Mouse (Mus musculus) ES-Bruce4 (cell line): Measurements from ENCODE around the gene Kcnq4.
A peak's percentile ranks its signal among the peaks of the same experiment; 100 is the strongest.

Experiments used
- CTCF ChIP-seq: IDR thresholded peaks from one replicate; pipeline ENCODE4 v1.8.1; 2011; ENCODE audit warnings: low read depth, low read length
- EP300 ChIP-seq: IDR thresholded peaks from 2 replicates; pipeline ENCODE4 v1.6.1; 2011; ENCODE audit warnings: low read depth, low read length; ENCODE audit not compliant: insufficient read depth

GRCm38 (mm10) chr4:120755299-120755698, 6.9 kb upstream of the Kcnq4 start:
- peak; percentile 89 for TF ChIP-seq CTCF
- TF ChIP-seq EP300 = no peak
